Mouse (Mus musculus) lung, postnatal 0 days (tissue): ENCODE measurements at regions not wholly inside any gene's neighbourhood (a gene's known extent, or its start where the extent isn't known, plus 50 kb on each side); places are given as distances from the start of the nearest gene placed in this dataset.

Source experiments
- ATAC-seq: fragments of 200-750 bp; cut with Nextera tagmentation; 2 replicates; pipeline ENCODE4 v1.8.0; 2017; ENCODE audit warnings: moderate library complexity
- DNase-seq: peaks from one replicate; pipeline ENCODE4 v3.0.0-alpha.2; 2016; ENCODE audit warnings: low spot score
- H3K27ac ChIP-seq: fragments of 300-500 bp; sonication (generic); 2 replicates; pipeline ENCODE4 v1.5.1; 2014; ENCODE audit warnings: antibody characterized with exemption, mild to moderate bottlenecking, low read length, mixed read lengths
- H3K27me3 ChIP-seq: fragments of 300-500 bp; sonication (generic); replicated peaks from 2 replicates; pipeline ENCODE4 v1.6.1; 2014; ENCODE audit warnings: low read length, mixed read lengths; ENCODE audit not compliant: insufficient read depth
- H3K36me3 ChIP-seq: fragments of 300-500 bp; sonication (generic); 2 replicates; pipeline ENCODE4 v1.6.1; 2014; ENCODE audit warnings: low read length, mixed read lengths; ENCODE audit not compliant: insufficient read depth
- H3K4me1 ChIP-seq: fragments of 300-500 bp; sonication (generic); 2 replicates; pipeline ENCODE4 v1.6.1; 2014; ENCODE audit warnings: antibody characterized with exemption, low read depth, low read length, mixed read lengths; ENCODE audit not compliant: insufficient read depth
- H3K4me2 ChIP-seq: fragments of 300-500 bp; sonication (generic); replicated peaks from 2 replicates; pipeline ENCODE4 v1.6.1; 2014; ENCODE audit warnings: low read depth, mild to moderate bottlenecking, low read length, moderate library complexity, mixed read lengths
- H3K4me3 ChIP-seq: fragments of 300-500 bp; sonication (generic); 2 replicates; pipeline ENCODE4 v1.5.1; 2014; ENCODE audit warnings: low read depth, low read length
- H3K9ac ChIP-seq: fragments of 300-500 bp; sonication (generic); replicated peaks from 2 replicates; pipeline ENCODE4 v1.6.1; 2014; ENCODE audit warnings: low read depth, mild to moderate bottlenecking
- H3K9me3 ChIP-seq: fragments of 300-500 bp; sonication (generic); 2 replicates; pipeline ENCODE4 v1.6.1; 2016; ENCODE audit warnings: low read length, mixed read lengths
- CTCF ChIP-seq: IDR thresholded peaks from 2 replicates; pipeline ENCODE4 v1.5.1; 2016; ENCODE audit warnings: antibody characterized with exemption, mild to moderate bottlenecking
- EP300 ChIP-seq: IDR thresholded peaks from 2 replicates; pipeline ENCODE4 v1.6.1; 2016; ENCODE audit warnings: antibody characterized with exemption, mild to moderate bottlenecking, control low read depth
- WGBS: fragments of 180-500 bp; shearing (Covaris S2); extraction: QIAGEN DNeasy Blood & Tissue Kit; methylation state at CpG from one replicate; pipeline ENCODE4 v1.1.7; 2014; 5-methylcytosine and 5-hydroxymethylcytosine counted together

- TF ChIP-seq CTCF (no peak), EP300 (no peak)
- Histone ChIP-seq H3K4me2 (no peak overlapping the region), H3K27ac (no peak overlapping the region), H3K4me3 (no peak overlapping the region), H3K9ac (no peak overlapping the region), H3K9me3 (no peaks in the 10 kb centered on the region), H3K27me3 (no peaks in the 10 kb centered on the region), H3K4me1 (no peaks in the 10 kb centered on the region), H3K36me3 (no peaks in the 10 kb centered on the region)
- WGBS, result 74% methylated on average over 1 of the region's 1 CpGs
- ATAC-seq (no peak), DNase-seq (no peak)
These were observed 182.1 kb upstream of the Chrm3 start for GRCm38 (mm10) chr13:10542723-10543122.

GRCm38 (mm10) chr13:10540197-10540940 is 179.7 kb upstream of the Chrm3 start:
- ATAC-seq (no peak), DNase-seq (peak; percentile 30)
- WGBS, result 76% methylated on average over 8 of the region's 8 CpGs

GRCm38 (mm10) chr13:10538927-10539326 is 178.3 kb upstream of the Chrm3 start:
- H3K4me3 ChIP-seq, result no peak overlapping the region
- 77% methylated on average over 4 of the region's 4 CpGs for WGBS
- H3K9me3 ChIP-seq, result no peaks in the 10 kb centered on the region
- ATAC-seq, result no peak
- no peak overlapping the region for H3K4me2 ChIP-seq
- no peak overlapping the region for H3K27ac ChIP-seq
- no peaks in the 10 kb centered on the region for H3K27me3 ChIP-seq
- H3K9ac ChIP-seq, result no peak overlapping the region
- no peak for DNase-seq
- H3K4me1 ChIP-seq, result no peaks in the 10 kb centered on the region
- H3K36me3 ChIP-seq, result no peaks in the 10 kb centered on the region
- TF ChIP-seq EP300 (no peak), CTCF (peak; percentile 60)

More at GRCm38 (mm10) chr13:10540197-10540940, 179.7 kb upstream of the Chrm3 start:
- Histone ChIP-seq H3K9ac (no peak overlapping the region), H3K4me1 (no peaks in the 10 kb centered on the region), H3K27me3 (no peaks in the 10 kb centered on the region), H3K4me2 (no peak overlapping the region), H3K9me3 (no peaks in the 10 kb centered on the region), H3K4me3 (no peak overlapping the region), H3K36me3 (no peaks in the 10 kb centered on the region), H3K27ac (no peak overlapping the region)
- no peak for TF ChIP-seq CTCF
- no peak for TF ChIP-seq EP300

DNA sequence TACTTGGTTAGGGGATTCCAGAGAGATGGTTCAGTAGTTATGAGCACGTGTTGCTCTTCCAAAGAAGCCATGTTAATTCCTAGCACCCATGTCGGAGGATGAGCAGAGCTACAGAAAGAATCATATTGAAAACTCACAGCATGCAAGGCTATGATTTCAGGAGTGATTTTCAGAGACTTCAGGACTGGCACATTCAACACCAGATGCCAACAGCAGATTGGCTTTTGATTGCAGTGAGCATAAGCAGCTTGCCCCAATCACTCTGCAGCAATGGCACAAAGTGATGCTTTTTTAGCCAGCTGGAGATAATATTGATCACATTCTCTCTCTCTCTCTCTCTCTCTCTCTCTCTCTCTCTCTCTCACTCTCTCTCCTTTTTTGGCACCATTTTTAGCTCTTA is 166.6 kb upstream of the Chrm3 start:
- DNase-seq (no peak), ATAC-seq (no peak)
- H3K27me3 ChIP-seq, result no peaks in the 10 kb centered on the region
- H3K4me1 ChIP-seq, result no peaks in the 10 kb centered on the region
- no peaks in the 10 kb centered on the region for H3K36me3 ChIP-seq
- H3K4me2 ChIP-seq, result no peak overlapping the region
- 73% methylated on average over 2 of the region's 2 CpGs for WGBS
- no peak overlapping the region for H3K4me3 ChIP-seq
- H3K9me3 ChIP-seq, result no peaks in the 10 kb centered on the region
- no peak overlapping the region for H3K27ac ChIP-seq
- H3K9ac ChIP-seq, result no peak overlapping the region
- no peak for TF ChIP-seq CTCF
- no peak for TF ChIP-seq EP300

DNA sequence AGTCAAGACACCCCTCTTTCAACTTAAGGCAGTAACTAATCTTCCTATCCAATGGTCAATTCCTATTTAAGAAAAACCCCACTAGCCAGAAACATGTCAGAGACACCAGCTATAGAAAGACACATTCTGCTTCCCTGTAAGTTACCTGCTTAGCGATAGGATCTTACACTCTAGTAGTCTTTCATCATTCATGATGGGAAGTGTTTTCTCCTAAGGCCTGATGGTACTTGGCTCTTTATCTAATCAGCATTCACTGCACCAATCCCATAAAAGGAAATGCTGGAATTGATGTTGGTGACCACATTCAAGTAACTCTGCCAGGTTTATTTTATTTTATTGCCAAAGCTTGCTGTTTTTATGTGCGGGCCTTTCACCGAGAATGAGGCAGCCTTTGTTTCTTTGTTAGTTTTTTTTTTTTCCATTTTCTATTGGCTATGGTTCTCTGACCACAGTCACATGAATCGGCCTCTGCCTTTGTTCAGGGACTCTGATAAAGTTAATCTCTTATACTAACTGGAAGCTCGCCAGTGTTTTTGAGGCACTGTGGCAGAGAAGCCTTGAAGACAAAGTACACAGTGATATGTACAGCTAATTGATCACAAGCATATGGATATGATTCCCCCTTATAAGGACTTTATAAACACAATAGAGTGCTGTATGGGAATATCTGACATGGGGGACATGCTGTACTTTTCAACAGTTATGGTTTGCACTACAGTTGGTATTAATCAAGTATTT is 166.0 kb upstream of the Chrm3 start:
- DNase-seq, result no peak
- H3K36me3 ChIP-seq, result no peaks in the 10 kb centered on the region
- no peak for ATAC-seq
- no peak overlapping the region for H3K27ac ChIP-seq
- H3K4me3 ChIP-seq, result no peak overlapping the region
- H3K27me3 ChIP-seq, result no peaks in the 10 kb centered on the region
- no peaks in the 10 kb centered on the region for H3K9me3 ChIP-seq
- H3K4me2 ChIP-seq, result no peak overlapping the region
- no peaks in the 10 kb centered on the region for H3K4me1 ChIP-seq
- no peak overlapping the region for H3K9ac ChIP-seq
- TF ChIP-seq EP300, result no peak
- no peak for TF ChIP-seq CTCF
- 55% methylated on average over 5 of the region's 5 CpGs for WGBS

DNA sequence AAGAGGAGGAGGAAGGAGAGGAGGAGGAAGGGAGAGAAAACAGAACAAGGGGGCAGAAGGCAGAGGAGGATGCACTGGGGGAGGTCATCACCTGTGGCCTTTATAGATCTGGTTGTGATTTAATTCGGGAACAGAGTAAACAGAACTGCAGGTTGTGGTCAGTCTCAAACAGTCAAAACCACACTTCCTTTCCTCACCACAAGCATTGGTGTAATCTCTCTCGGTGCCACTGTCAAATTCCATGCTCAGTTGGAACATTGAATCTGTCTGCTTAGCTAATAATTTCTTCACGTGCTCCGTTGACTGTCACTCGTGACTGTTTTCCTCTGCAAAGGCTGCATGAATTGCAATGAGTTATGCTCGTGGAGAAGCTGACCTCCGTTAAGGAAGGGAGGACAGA is 143.6 kb upstream of the Chrm3 start:
- no peak overlapping the region for H3K9ac ChIP-seq
- no peak overlapping the region for H3K27ac ChIP-seq
- H3K27me3 ChIP-seq, result no peaks in the 10 kb centered on the region
- no peak overlapping the region for H3K4me3 ChIP-seq
- DNase-seq (no peak), ATAC-seq (no peak)
- H3K9me3 ChIP-seq, result no peaks in the 10 kb centered on the region
- H3K4me2 ChIP-seq, result no peak overlapping the region
- H3K36me3 ChIP-seq, result no peaks in the 10 kb centered on the region
- 34% methylated on average over 7 of the region's 7 CpGs for WGBS
- H3K4me1 ChIP-seq, result no peaks in the 10 kb centered on the region
- TF ChIP-seq EP300, result no peak
- no peak for TF ChIP-seq CTCF
